Mouse (Mus musculus) mesoderm, embryonic 11.5 days (tissue): ENCODE data around the gene Asic2.

ENCODE experiments used
- DNase-seq: peaks from one replicate; pipeline ENCODE4 v3.0.0-alpha.2; 2012; ENCODE audit warnings: low read depth, low spot score

Gene Asic2

GRCm38 (mm10) chr11:81845010-81845685 is 123.1 kb downstream of the Asic2 start:
- DNase-seq: no peak

GRCm38 (mm10) chr11:81841001-81841400 is 127.3 kb downstream of the Asic2 start:
- DNase-seq: no peak

- DNase-seq: no peak
Measured at GRCm38 (mm10) chr11:81838426-81838825, 129.8 kb downstream of the Asic2 start.

GRCm38 (mm10) chr11:81832381-81832780 is 135.9 kb downstream of the Asic2 start:
- no peak for DNase-seq

- DNase-seq: no peak
Measured at GRCm38 (mm10) chr11:81816531-81816930, 151.7 kb downstream of the Asic2 start.

- no peak for DNase-seq
Measured at GRCm38 (mm10) chr11:81814816-81815215, 153.4 kb downstream of the Asic2 start.

- DNase-seq: no peak
Measured at GRCm38 (mm10) chr11:81806905-81807659, 161.2 kb downstream of the Asic2 start.

- no peak for DNase-seq
Measured at GRCm38 (mm10) chr11:81803544-81803943, 164.7 kb downstream of the Asic2 start.

GRCm38 (mm10) chr11:81802614-81803013 is 165.6 kb downstream of the Asic2 start:
- no peak for DNase-seq

GRCm38 (mm10) chr11:81800899-81801298 is 167.4 kb downstream of the Asic2 start:
- no peak for DNase-seq

GRCm38 (mm10) chr11:81793588-81793987 is 174.7 kb downstream of the Asic2 start:
- DNase-seq: no peak

- DNase-seq: no peak
Measured at GRCm38 (mm10) chr11:81791579-81791978, 176.7 kb downstream of the Asic2 start.

- no peak for DNase-seq
Measured at GRCm38 (mm10) chr11:81780596-81780995, 187.7 kb downstream of the Asic2 start.

GRCm38 (mm10) chr11:81779881-81780280 is 188.4 kb downstream of the Asic2 start:
- no peak for DNase-seq

GRCm38 (mm10) chr11:81771195-81771895 is 196.9 kb downstream of the Asic2 start:
- DNase-seq: no peak

GRCm38 (mm10) chr11:81769691-81770260 is 198.5 kb downstream of the Asic2 start:
- DNase-seq: no peak

- DNase-seq: no peak
Measured at GRCm38 (mm10) chr11:81768305-81768704, 200.0 kb downstream of the Asic2 start.

- DNase-seq: no peak
Measured at GRCm38 (mm10) chr11:81767781-81768180, 200.5 kb downstream of the Asic2 start.

GRCm38 (mm10) chr11:81765288-81765687 is 203.0 kb downstream of the Asic2 start:
- DNase-seq: no peak

- no peak for DNase-seq
Measured at GRCm38 (mm10) chr11:81764778-81765177, 203.5 kb downstream of the Asic2 start.

- no peak for DNase-seq
Measured at GRCm38 (mm10) chr11:81757221-81757620, 211.0 kb downstream of the Asic2 start.

GRCm38 (mm10) chr11:81750876-81751275 is 217.4 kb downstream of the Asic2 start:
- DNase-seq: no peak
